Mouse (Mus musculus) embryonic facial prominence, embryonic 14.5 days (tissue): ENCODE data around the gene Rexo1. TPM values are rescaled to one million over a fixed set of nuclear protein-coding genes. Genes with fewer than 3 reads are reported as not detected.

Experiments
- ATAC-seq: fragments of 200-750 bp; cut with Nextera tagmentation; 2 replicates; pipeline ENCODE4 v1.8.0; 2017; ENCODE audit warnings: low read depth, moderate number of reproducible peaks, moderate TSS enrichment
- DNase-seq: peaks from one replicate; pipeline ENCODE4 v3.0.0-alpha.2; 2015; ENCODE audit warnings: low spot score
- H3K27ac ChIP-seq: fragments of 300-500 bp; sonication (generic); replicated peaks from 2 replicates; pipeline ENCODE4 v1.5.1; 2014; ENCODE audit warnings: low read depth, mild to moderate bottlenecking, low read length, moderate library complexity
- H3K27me3 ChIP-seq: fragments of 300-500 bp; sonication (generic); replicated peaks from 2 replicates; pipeline ENCODE4 v1.6.1; 2014; ENCODE audit warnings: low read length; ENCODE audit not compliant: control insufficient read depth, insufficient read depth
- H3K36me3 ChIP-seq: fragments of 300-500 bp; sonication (generic); 2 replicates; pipeline ENCODE4 v1.6.1; 2014; ENCODE audit warnings: low read length, mixed read lengths; ENCODE audit not compliant: control insufficient read depth, insufficient read depth
- H3K4me1 ChIP-seq: fragments of 300-500 bp; sonication (generic); 2 replicates; pipeline ENCODE4 v1.6.1; 2014; ENCODE audit warnings: antibody characterized with exemption, low read length; ENCODE audit not compliant: control insufficient read depth, insufficient read depth
- H3K4me2 ChIP-seq: fragments of 300-500 bp; sonication (generic); 2 replicates; pipeline ENCODE4 v1.6.1; 2014; ENCODE audit warnings: low read depth, mild to moderate bottlenecking, low read length, moderate library complexity, mixed read lengths
- H3K4me3 ChIP-seq: fragments of 300-500 bp; sonication (generic); 2 replicates; pipeline ENCODE4 v1.5.1; 2014; ENCODE audit warnings: low read depth, mild to moderate bottlenecking, low read length
- H3K9ac ChIP-seq: fragments of 300-500 bp; sonication (generic); 2 replicates; pipeline ENCODE4 v1.6.1; 2014; ENCODE audit warnings: low read depth, mild to moderate bottlenecking, low read length, moderate library complexity, mixed read lengths
- H3K9me3 ChIP-seq: fragments of 300-500 bp; sonication (generic); 2 replicates; pipeline ENCODE4 v1.6.1; 2016; ENCODE audit warnings: low read length; ENCODE audit not compliant: control insufficient read depth
- WGBS: fragments of 180-500 bp; shearing (Covaris S2); extraction: QIAGEN DNeasy Blood & Tissue Kit; methylation state at CpG from one replicate; pipeline ENCODE4 v1.1.7; 2014; 5-methylcytosine and 5-hydroxymethylcytosine counted together
- microRNA-seq: library from miRNA; unstranded; fragments of <30 nt; microRNA quantifications from one replicate; pipeline ENCODE4, GENCODE M21; 2016; ENCODE audit warnings: borderline number of aligned reads
- polyA plus RNA-seq: library from polyadenylated mRNA; unstranded; fragments of >200 nt; fragmentation: Nextera tagmentation; extraction: Ambion mirVana; gene quantifications from 2 replicates; pipeline ENCODE4 v1.2.1, GENCODE M21; 2014

The Rexo1 gene
- polyA plus RNA-seq, 1 experiment from 2014 or later = 22.6 TPM

DNA sequence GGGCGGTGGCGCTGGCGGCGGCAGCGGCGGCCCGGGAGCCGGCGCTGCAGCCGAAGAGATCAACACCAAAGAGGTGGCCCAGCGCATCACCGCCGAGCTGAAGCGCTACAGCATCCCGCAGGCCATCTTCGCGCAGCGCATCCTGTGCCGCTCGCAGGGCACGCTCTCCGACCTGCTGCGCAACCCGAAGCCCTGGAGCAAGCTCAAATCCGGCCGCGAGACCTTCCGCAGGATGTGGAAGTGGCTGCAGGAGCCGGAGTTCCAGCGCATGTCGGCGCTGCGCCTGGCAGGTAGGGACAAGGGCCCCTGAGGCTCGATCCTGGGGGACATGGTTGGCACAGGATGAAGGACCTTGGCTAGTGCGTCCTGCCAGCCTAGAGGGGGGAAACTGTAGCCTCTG, 65.5 kb downstream of the Rexo1 start:
- no peak overlapping the region for H3K9ac ChIP-seq
- 0 out of 2 replicates have a peak, but pooled peaks cover 6% of the 10 kb centered on the region for H3K4me1 ChIP-seq
- no peaks in the 10 kb centered on the region for H3K36me3 ChIP-seq
- no peak overlapping the region for H3K27ac ChIP-seq
- H3K27me3 ChIP-seq = peaks cover 99% of the 10 kb centered on the region
- DNase-seq = no peak
- no peaks in the 10 kb centered on the region for H3K9me3 ChIP-seq
- peak overlapping the region; percentile 45 for H3K4me3 ChIP-seq
- peak overlapping the region; percentile 77 for H3K4me2 ChIP-seq
- ATAC-seq = no peak
- 2% methylated on average over 24 of the region's 35 CpGs for WGBS

DNA sequence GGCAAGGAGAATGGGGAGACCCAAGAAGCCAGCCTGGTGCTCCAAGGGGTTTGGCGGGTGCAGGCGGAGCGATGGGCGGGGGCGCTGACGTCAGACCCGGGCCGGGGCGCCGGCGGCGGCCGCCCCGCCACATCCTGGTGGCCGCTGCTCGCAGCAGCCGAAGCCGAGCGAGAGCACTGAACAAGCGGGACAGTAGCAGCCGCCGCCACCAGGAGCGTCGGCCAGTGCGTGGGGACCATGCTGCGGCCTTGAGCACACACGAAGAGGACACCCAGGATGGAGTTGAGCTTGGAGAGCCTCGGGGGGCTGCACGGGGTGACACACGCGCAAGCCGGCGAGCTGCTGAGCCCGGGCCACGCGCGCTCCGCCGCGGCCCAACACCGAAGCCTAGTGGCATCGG, 66.6 kb downstream of the Rexo1 start, which contains the start of gene Onecut3:
TSS of gene Onecut3 (plus strand) at position 104 of the 400 bp plus-strand sequence.
- no peaks in the 10 kb centered on the region for H3K9me3 ChIP-seq
- H3K4me3 ChIP-seq = peak within 1 kb of the TSS; percentile 45
- ATAC-seq = peak; percentile 60
- peaks cover 99% of the 10 kb centered on the region for H3K27me3 ChIP-seq
- H3K4me1 ChIP-seq = 0 out of 2 replicates have a peak, but pooled peaks cover 6% of the 10 kb centered on the region
- peak; percentile 35 for DNase-seq
- peak within 1 kb of the TSS; percentile 58 for H3K9ac ChIP-seq
- no peak within 1 kb of the TSS for H3K27ac ChIP-seq
- H3K36me3 ChIP-seq = no peaks in the 10 kb centered on the region
- peak within 1 kb of the TSS; percentile 77 for H3K4me2 ChIP-seq
- WGBS = under 1% methylated on average over 21 of the region's 42 CpGs

Small RNA genes within 50 kb of the gene (microRNA-seq; reads per million reads assigned to microRNA genes)
- not detected for gene Mir6912

Other genes with a start within 250 kb of the Rexo1 start
- 38.5 and 46.3 TPM in 2 replicates for gene 2310011J03Rik, start 241.0 kb downstream of the Rexo1 start, polyA plus RNA-seq
- gene Pcsk4, start 232.1 kb downstream of the Rexo1 start, polyA plus RNA-seq = 1.7 and 2.9 TPM in 2 replicates
- 5.6 and 7.5 TPM in 2 replicates for gene Reep6, start 231.6 kb downstream of the Rexo1 start, polyA plus RNA-seq
- gene Adamtsl5, start 213.1 kb downstream of the Rexo1 start, polyA plus RNA-seq = 5.8 and 6.3 TPM in 2 replicates
- gene Plk5, start 205.1 kb downstream of the Rexo1 start, polyA plus RNA-seq = 0.47 and 0.72 TPM in 2 replicates
- gene Mex3d, start 173.9 kb downstream of the Rexo1 start, polyA plus RNA-seq = 6.2 and 6.4 TPM in 2 replicates
- 164 and 186 TPM in 2 replicates for gene Mbd3, start 162.0 kb downstream of the Rexo1 start, polyA plus RNA-seq
- 751 and 879 TPM in 2 replicates for gene Uqcr11, start 154.7 kb downstream of the Rexo1 start, polyA plus RNA-seq
- 93.7 and 112 TPM in 2 replicates for gene Tcf3, start 127.9 kb downstream of the Rexo1 start, polyA plus RNA-seq
- not detected in 2 replicates for gene Onecut3, start 66.7 kb downstream of the Rexo1 start, polyA plus RNA-seq
- 0.13 and 0.24 TPM in 2 replicates for gene Atp8b3, start 22.4 kb downstream of the Rexo1 start, polyA plus RNA-seq
- 9.7 and 9.9 TPM in 2 replicates for gene Klf16, start 15.8 kb upstream of the Rexo1 start, polyA plus RNA-seq
- gene Abhd17a, start 28.8 kb upstream of the Rexo1 start, polyA plus RNA-seq = 115 and 124 TPM in 2 replicates
- 84.6 and 96.3 TPM in 2 replicates for gene Scamp4, start 41.3 kb upstream of the Rexo1 start, polyA plus RNA-seq
- gene Adat3, start 41.3 kb upstream of the Rexo1 start, polyA plus RNA-seq = 6.1 and 6.2 TPM in 2 replicates
- gene Gm49322, start 44.5 kb upstream of the Rexo1 start, polyA plus RNA-seq = 1.9 and 2.5 TPM in 2 replicates
- 104 and 125 TPM in 2 replicates for gene Csnk1g2, start 61.3 kb upstream of the Rexo1 start, polyA plus RNA-seq
- gene Btbd2, start 95.5 kb upstream of the Rexo1 start, polyA plus RNA-seq = 71.6 and 81.2 TPM in 2 replicates
- gene Mknk2, start 116.6 kb upstream of the Rexo1 start, polyA plus RNA-seq = 84.6 and 86.7 TPM in 2 replicates
- gene Mob3a, start 140.4 kb upstream of the Rexo1 start, polyA plus RNA-seq = 31.2 and 37.0 TPM in 2 replicates
- 10.3 and 14.4 TPM in 2 replicates for gene Izumo4, start 140.6 kb upstream of the Rexo1 start, polyA plus RNA-seq
- gene Ap3d1, start 180.7 kb upstream of the Rexo1 start, polyA plus RNA-seq = 67.6 and 75.8 TPM in 2 replicates
- gene Dot1l, start 193.6 kb upstream of the Rexo1 start, polyA plus RNA-seq = 20.7 and 21.5 TPM in 2 replicates
- 69.6 TPM in 2 replicates for gene Sf3a2, start 236.6 kb upstream of the Rexo1 start, polyA plus RNA-seq
- 102 and 111 TPM in 2 replicates for gene Plekhj1, start 237.1 kb upstream of the Rexo1 start, polyA plus RNA-seq
- 0.13 TPM in 1 of 2 replicates, not detected in the other for gene Amh, start 243.7 kb upstream of the Rexo1 start, polyA plus RNA-seq